In genomic region chr9:58513749-58514148, GRCm38 (mm10) we compare ENCODE assay signal across 16 mouse cellular contexts. TPM values are rescaled to one million over a fixed set of nuclear protein-coding genes. Genes with fewer than 3 reads are reported as not detected.
DNase-seq lines count a peak whose midpoint lies in the region; ATAC-seq lines count a peak whose summit lies in the region.
"Had no signal": no experiment of that assay in that cellular context is flagged by ENCODE, and none has a peak within 500 bp of the region (broad histone marks: within the 10 kb centered on the region; RNA-seq: fewer than 3 reads in every experiment).

No protein-coding gene starts in this region.

- peak; percentile 35 for DNase-seq in embryonic facial prominence, embryonic 14.5 days (ENCODE audit: low spot score)
- DNase-seq in embryonic facial prominence, embryonic 10.5 days (ENCODE audit: low spot score), result no peak
- DNase-seq in midbrain, embryonic 10.5 days (ENCODE audit: low spot score), result no peak
- no peak for DNase-seq in midbrain, embryonic 11.5 days (ENCODE audit: low spot score, missing footprints)
- peak; percentile 84 for DNase-seq in retina, postnatal 1 day
- DNase-seq in spleen, adult 18-20 months, result no peak
- no peak for DNase-seq in left cerebral cortex, adult 8-10 months (ENCODE audit: low spot score in 2 of 2)
- DNase-seq: adrenal gland, postnatal 25 days; cerebellum, adult 2 months; liver, embryonic 13.5 days; right cerebral cortex, postnatal 14 days had no signal

- H3K9me3 ChIP-seq in embryonic facial prominence, embryonic 14.5 days (ENCODE audit: control insufficient read depth, low read length), result no peaks in the 10 kb centered on the region
- H3K9me3 ChIP-seq in embryonic facial prominence, embryonic 10.5 days, result no peaks in the 10 kb centered on the region
- no peaks in the 10 kb centered on the region for H3K9me3 ChIP-seq in midbrain, embryonic 10.5 days (replicated peaks)
- no peaks in the 10 kb centered on the region for H3K9me3 ChIP-seq in midbrain, embryonic 11.5 days (ENCODE audit: control insufficient read depth, low read length)
- H3K9me3 ChIP-seq in midbrain, embryonic 12.5 days, result no peaks in the 10 kb centered on the region
- H3K9me3 ChIP-seq: heart, embryonic 10.5 days; limb, embryonic 13.5 days; liver, embryonic 13.5 days had no signal

- no peaks in the 10 kb centered on the region for H3K36me3 ChIP-seq in embryonic facial prominence, embryonic 14.5 days (ENCODE audit: control insufficient read depth, insufficient read depth, low read length)
- H3K36me3 ChIP-seq in embryonic facial prominence, embryonic 10.5 days (replicated peaks), result no peaks in the 10 kb centered on the region
- no peaks in the 10 kb centered on the region for H3K36me3 ChIP-seq in midbrain, embryonic 10.5 days
- H3K36me3 ChIP-seq in midbrain, embryonic 11.5 days (ENCODE audit: control insufficient read depth, insufficient read depth, low read length), result no peaks in the 10 kb centered on the region
- no peaks in the 10 kb centered on the region for H3K36me3 ChIP-seq in midbrain, embryonic 12.5 days
- H3K36me3 ChIP-seq: heart, embryonic 10.5 days; limb, embryonic 13.5 days; liver, embryonic 13.5 days had no signal

- no peak overlapping the region for H3K4me2 ChIP-seq in embryonic facial prominence, embryonic 14.5 days (ENCODE audit: low read depth, low read length)
- no peak overlapping the region for H3K4me2 ChIP-seq in midbrain, embryonic 11.5 days
- H3K4me2 ChIP-seq in midbrain, embryonic 12.5 days (replicated peaks), result no peak overlapping the region
- H3K4me2 ChIP-seq: limb, embryonic 13.5 days; liver, embryonic 13.5 days had no signal

- H3K27ac ChIP-seq in embryonic facial prominence, embryonic 14.5 days (replicated peaks; ENCODE audit: low read depth, low read length), result no peak overlapping the region
- H3K27ac ChIP-seq in embryonic facial prominence, embryonic 10.5 days (replicated peaks), result no peak overlapping the region
- H3K27ac ChIP-seq in midbrain, embryonic 10.5 days (replicated peaks), result 0 out of 2 replicates have a peak overlapping the region, but pooled peaks have one; percentile 17
- no peak overlapping the region for H3K27ac ChIP-seq in midbrain, embryonic 11.5 days (ENCODE audit: low read depth, low read length)
- peak overlapping the region; percentile 67 for H3K27ac ChIP-seq in midbrain, embryonic 12.5 days (replicated peaks)
- H3K27ac ChIP-seq: heart, embryonic 10.5 days; limb, embryonic 13.5 days; liver, embryonic 13.5 days; macrophage had no signal

- no peak overlapping the region for H3K9ac ChIP-seq in embryonic facial prominence, embryonic 14.5 days (ENCODE audit: low read depth, low read length)
- H3K9ac ChIP-seq in midbrain, embryonic 11.5 days (ENCODE audit: low read length), result no peak overlapping the region
- no peak overlapping the region for H3K9ac ChIP-seq in midbrain, embryonic 12.5 days (replicated peaks)
- H3K9ac ChIP-seq: limb, embryonic 13.5 days; liver, embryonic 13.5 days had no signal

- peaks cover 11% of the 10 kb centered on the region; the same call in 1 of the 2 replicates for H3K4me1 ChIP-seq in embryonic facial prominence, embryonic 14.5 days (ENCODE audit: control insufficient read depth, insufficient read depth, low read length)
- H3K4me1 ChIP-seq in embryonic facial prominence, embryonic 10.5 days, result peaks cover 26% of the 10 kb centered on the region
- H3K4me1 ChIP-seq in midbrain, embryonic 10.5 days, result peaks cover 13% of the 10 kb centered on the region
- no peaks in the 10 kb centered on the region for H3K4me1 ChIP-seq in midbrain, embryonic 11.5 days (ENCODE audit: control insufficient read depth, insufficient read depth, low read length)
- H3K4me1 ChIP-seq in midbrain, embryonic 12.5 days, result peaks cover 22% of the 10 kb centered on the region; the same call in 1 of the 2 replicates
- H3K4me1 ChIP-seq: heart, embryonic 10.5 days; liver, embryonic 13.5 days had no signal

- WGBS in embryonic facial prominence, embryonic 14.5 days, result 46% methylated on average over 5 of the region's 5 CpGs
- 61% methylated on average over 5 of the region's 5 CpGs for WGBS in embryonic facial prominence, embryonic 10.5 days
- WGBS in midbrain, embryonic 10.5 days, result 65% methylated on average over 5 of the region's 5 CpGs
- WGBS in midbrain, embryonic 11.5 days, result 67% methylated on average over 5 of the region's 5 CpGs
- 46% methylated on average over 5 of the region's 5 CpGs for WGBS in midbrain, embryonic 12.5 days

- H3K4me3 ChIP-seq in embryonic facial prominence, embryonic 14.5 days (ENCODE audit: low read depth, low read length), result no peak overlapping the region
- no peak overlapping the region for H3K4me3 ChIP-seq in embryonic facial prominence, embryonic 10.5 days
- H3K4me3 ChIP-seq in midbrain, embryonic 10.5 days, result no peak overlapping the region
- H3K4me3 ChIP-seq in midbrain, embryonic 11.5 days (ENCODE audit: low read depth, low read length), result no peak overlapping the region
- H3K4me3 ChIP-seq in midbrain, embryonic 12.5 days, result no peak overlapping the region
- H3K4me3 ChIP-seq: heart, embryonic 10.5 days; limb, embryonic 13.5 days; liver, embryonic 13.5 days had no signal

- no peak for ATAC-seq in embryonic facial prominence, embryonic 14.5 days (ENCODE audit: low read depth)
- no peak for ATAC-seq in midbrain, embryonic 11.5 days (ENCODE audit: low FRiP score)
- ATAC-seq in midbrain, embryonic 12.5 days (ENCODE audit: low FRiP score, low read depth), result no peak
- ATAC-seq: CD4-positive, CD25-positive, alpha-beta regulatory T cell, adult 4 months had no signal

- H3K27me3 ChIP-seq in embryonic facial prominence, embryonic 14.5 days (replicated peaks; ENCODE audit: control insufficient read depth, insufficient read depth, low read length), result no peaks in the 10 kb centered on the region
- no peaks in the 10 kb centered on the region; the same call in 1 of the 2 replicates for H3K27me3 ChIP-seq in embryonic facial prominence, embryonic 10.5 days (replicated peaks; ENCODE audit: low read depth, poor library complexity, severe bottlenecking)
- H3K27me3 ChIP-seq in midbrain, embryonic 10.5 days (ENCODE audit: low read depth, poor library complexity, severe bottlenecking), result no peaks in the 10 kb centered on the region
- no peaks in the 10 kb centered on the region for H3K27me3 ChIP-seq in midbrain, embryonic 11.5 days (ENCODE audit: control insufficient read depth, insufficient read depth, low read length)
- no peaks in the 10 kb centered on the region for H3K27me3 ChIP-seq in midbrain, embryonic 12.5 days
- H3K27me3 ChIP-seq: limb, embryonic 13.5 days; liver, embryonic 13.5 days had no signal

RNA-seq across cellular contexts. Expression of gene Insyn1, which starts 25.3 kb away (rescaled TPM):
- 4.9 and 5.0 TPM in 2 replicates for polyA plus RNA-seq in embryonic facial prominence, embryonic 14.5 days (2014; fragmentation: Nextera tagmentation; extraction: Ambion mirVana)
- polyA plus RNA-seq in embryonic facial prominence, embryonic 10.5 days (2016; fragmentation: Nextera tagmentation; extraction: Ambion mirVana), result 0.85 and 1.1 TPM in 2 replicates
- 0.54 and 1.1 TPM in 2 replicates for polyA plus RNA-seq in midbrain, embryonic 10.5 days (2016; fragmentation: Nextera tagmentation; extraction: Ambion mirVana)
- 1.4 and 1.8 TPM in 2 replicates for polyA plus RNA-seq in midbrain, embryonic 11.5 days (2014; fragmentation: Nextera tagmentation; extraction: Ambion mirVana)
- polyA plus RNA-seq in midbrain, embryonic 12.5 days (2016; fragmentation: Nextera tagmentation; extraction: Ambion mirVana), result 3.4 and 3.5 TPM in 2 replicates
- 100 to 1,000 TPM; 194 to 230 (median 210) TPM for total RNA-seq in left cerebral cortex, adult 8-10 months (2022)
- polyA plus RNA-seq: CD4-positive, CD25-positive, alpha-beta regulatory T cell, adult 4 months; macrophage had no signal

RNA-seq across cellular contexts. Expression of gene Cd276, which starts 41.5 kb away (rescaled TPM):
- polyA plus RNA-seq in embryonic facial prominence, embryonic 14.5 days (2014; fragmentation: Nextera tagmentation; extraction: Ambion mirVana), result 56.1 and 61.1 TPM in 2 replicates
- polyA plus RNA-seq in embryonic facial prominence, embryonic 10.5 days (2016; fragmentation: Nextera tagmentation; extraction: Ambion mirVana), result 47.8 and 49.7 TPM in 2 replicates
- 24.5 and 26.0 TPM in 2 replicates for polyA plus RNA-seq in midbrain, embryonic 10.5 days (2016; fragmentation: Nextera tagmentation; extraction: Ambion mirVana)
- 22.5 and 23.8 TPM in 2 replicates for polyA plus RNA-seq in midbrain, embryonic 11.5 days (2014; fragmentation: Nextera tagmentation; extraction: Ambion mirVana)
- polyA plus RNA-seq in midbrain, embryonic 12.5 days (2016; fragmentation: Nextera tagmentation; extraction: Ambion mirVana), result 32.1 and 36.1 TPM in 2 replicates
- 1 to 10 TPM; 7.8 to 9.5 (median 8.7) TPM for total RNA-seq in left cerebral cortex, adult 8-10 months (2022)
- polyA plus RNA-seq: CD4-positive, CD25-positive, alpha-beta regulatory T cell, adult 4 months had no signal

Comparison
In these comparisons a context has a peak if more than half of its experiments do, and no peak if none do; other contexts are left out.
1. DNase-seq: peak in embryonic facial prominence, embryonic 14.5 days (single experiment) and retina, postnatal 1 day (single experiment); none in embryonic facial prominence, embryonic 10.5 days (single experiment), midbrain, embryonic 10.5 days (single experiment), midbrain, embryonic 11.5 days (single experiment), spleen, adult 18-20 months (0 of 2) and left cerebral cortex, adult 8-10 months (0 of 2).
2. H3K27ac ChIP-seq: peak in midbrain, embryonic 10.5 days (single experiment) and midbrain, embryonic 12.5 days (single experiment); none in embryonic facial prominence, embryonic 14.5 days (single experiment), embryonic facial prominence, embryonic 10.5 days (single experiment) and midbrain, embryonic 11.5 days (single experiment).